Mouse (Mus musculus): ENCODE results near the gene Olfr735.

The Olfr735 gene

GRCm38 (mm10) chr14:50348796-50349195 lies at the start of gene Olfr735:
Olfr735 (minus strand) TSS chr14:50348872.
- no peak for DNase-seq (ENCODE audit: low spot score)

GRCm38 (mm10) chr14:50380863-50381262 lies 32.2 kb upstream of the Olfr735 start, which contains the start of gene Olfr736:
Olfr736 (plus strand) TSS chr14:50381163.
- no peak for DNase-seq (ENCODE audit: low spot score)

DNA sequence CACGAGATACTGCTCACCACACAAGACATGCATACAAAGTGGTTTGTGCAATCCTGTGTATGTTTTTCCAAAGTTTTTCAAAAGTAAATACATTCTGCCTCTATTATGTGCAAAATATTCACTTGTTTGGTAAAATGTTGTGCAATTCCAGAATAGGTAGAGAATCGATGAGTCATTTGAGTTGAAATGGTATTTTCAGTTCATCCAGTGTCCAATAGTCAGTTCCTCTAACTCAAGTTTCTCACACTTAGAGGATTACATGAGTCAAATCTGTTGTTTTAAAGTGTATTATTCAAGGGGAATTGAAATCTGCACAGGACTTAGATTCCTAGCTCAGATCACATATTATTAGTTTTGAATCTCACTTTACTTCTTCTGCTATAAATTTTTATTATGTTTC lies 14.9 kb upstream of the Olfr735 start:
- no peak for DNase-seq (ENCODE audit: low spot score)

- DNase-seq (ENCODE audit: low spot score) = no peak
Measured at GRCm38 (mm10) chr14:50360480-50360879, 11.8 kb upstream of the Olfr735 start.

GRCm38 (mm10) chr14:50357593-50357992 lies 8.9 kb upstream of the Olfr735 start, which contains the start of gene Tlr11:
Tlr11 (plus strand) TSS chr14:50357914.
- no peak for DNase-seq (ENCODE audit: low spot score)

DNA sequence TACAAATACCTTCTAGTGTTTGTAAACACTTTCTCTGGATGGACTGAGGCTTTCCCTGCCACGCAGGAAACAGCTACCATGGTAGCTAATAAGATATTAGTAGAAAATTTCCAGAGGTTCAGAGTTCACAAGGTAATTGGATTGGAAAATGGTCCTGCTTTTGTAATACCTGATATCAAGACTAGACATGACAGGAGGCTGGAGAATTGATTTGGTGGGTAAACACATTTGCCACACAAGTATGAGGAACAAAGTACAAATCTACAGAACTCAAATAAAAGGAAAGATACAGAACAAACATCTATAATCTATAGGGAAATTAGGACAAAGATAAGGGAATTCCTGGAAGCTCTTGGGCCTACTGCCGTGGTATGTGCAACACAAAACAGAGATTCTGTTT lies 8.1 kb upstream of the Olfr735 start:
- DNase-seq (ENCODE audit: low spot score) = no peak

DNA sequence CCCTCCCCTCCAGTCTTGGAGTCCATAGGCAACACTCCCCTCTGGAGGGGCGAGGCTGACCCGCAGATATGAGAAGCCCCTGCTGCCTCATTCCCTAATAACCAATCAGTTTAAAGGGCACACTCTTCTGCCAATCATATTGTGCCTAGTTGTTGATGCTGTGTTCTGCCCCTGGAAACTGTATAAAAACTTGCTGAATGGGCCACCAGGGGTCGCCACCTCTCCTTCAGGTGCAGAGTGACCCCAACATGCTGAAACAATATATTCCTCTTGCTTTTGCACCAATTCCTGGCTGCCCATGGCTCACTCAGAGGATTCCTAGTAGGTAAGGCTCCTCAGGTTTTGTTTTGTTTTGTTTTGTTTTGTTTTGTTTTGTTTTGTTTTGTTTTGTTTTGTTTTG lies 3.8 kb upstream of the Olfr735 start:
- no peak for DNase-seq (ENCODE audit: low spot score)

- no peak for DNase-seq (ENCODE audit: low spot score)
Measured at GRCm38 (mm10) chr14:50326661-50327060, 22.0 kb downstream of the Olfr735 start, which contains the start of gene Olfr734. Olfr734 (minus strand) TSS chr14:50326761.

- no peak for DNase-seq (ENCODE audit: low spot score)
Measured at GRCm38 (mm10) chr14:50301422-50301821, 47.2 kb downstream of the Olfr735 start, which contains the start of gene Olfr733. Olfr733 (minus strand) TSS chr14:50301522.
